Mouse (Mus musculus) hindbrain, embryonic 16.5 days (tissue): ENCODE results near the gene Zfp382. TPM values are rescaled to one million over a fixed set of nuclear protein-coding genes. Genes with fewer than 3 reads are reported as not detected.

Experiments used
- ATAC-seq: fragments of 200-750 bp; cut with Nextera tagmentation; 2 replicates; pipeline ENCODE4 v1.8.0; 2017; ENCODE audit warnings: moderate TSS enrichment, moderate library complexity
- H3K27ac ChIP-seq: fragments of 300-500 bp; sonication (generic); 2 replicates; pipeline ENCODE4 v1.5.1; 2014; ENCODE audit warnings: low read depth, mild to moderate bottlenecking, control low read depth, low read length, moderate library complexity
- H3K27me3 ChIP-seq: fragments of 300-500 bp; sonication (generic); replicated peaks from 2 replicates; pipeline ENCODE4 v1.6.1; 2014; ENCODE audit warnings: low read length; ENCODE audit not compliant: control insufficient read depth, insufficient read depth
- H3K36me3 ChIP-seq: fragments of 300-500 bp; sonication (generic); 2 replicates; pipeline ENCODE4 v1.6.1; 2014; ENCODE audit warnings: mild to moderate bottlenecking, low read length, moderate library complexity, mixed read lengths; ENCODE audit not compliant: control insufficient read depth, insufficient read depth
- H3K4me1 ChIP-seq: fragments of 300-500 bp; sonication (generic); 2 replicates; pipeline ENCODE4 v1.6.1; 2014; ENCODE audit warnings: low read depth, low read length; ENCODE audit not compliant: control insufficient read depth, insufficient read depth
- H3K4me2 ChIP-seq: fragments of 300-500 bp; sonication (generic); 2 replicates; pipeline ENCODE4 v1.6.1; 2014; ENCODE audit warnings: mild to moderate bottlenecking, low read length, control low read depth, moderate library complexity
- H3K4me3 ChIP-seq: fragments of 300-500 bp; sonication (generic); 2 replicates; pipeline ENCODE4 v1.5.1; 2014; ENCODE audit warnings: mild to moderate bottlenecking, low read length, control low read depth, moderate library complexity
- H3K9ac ChIP-seq: fragments of 300-500 bp; sonication (generic); 2 replicates; pipeline ENCODE4 v1.6.1; 2014; ENCODE audit warnings: low read depth, mild to moderate bottlenecking, control low read depth, low read length, moderate library complexity
- H3K9me3 ChIP-seq: fragments of 300-500 bp; sonication (generic); 2 replicates; pipeline ENCODE4 v1.6.1; 2014; ENCODE audit warnings: mild to moderate bottlenecking, low read length, moderate library complexity; ENCODE audit not compliant: control insufficient read depth
- WGBS: fragments of 180-500 bp; shearing (Covaris S2); extraction: QIAGEN DNeasy Blood & Tissue Kit; methylation state at CpG from one replicate; pipeline ENCODE4 v1.1.7; 2014; 5-methylcytosine and 5-hydroxymethylcytosine counted together
- polyA plus RNA-seq: library from polyadenylated mRNA; unstranded; fragments of >200 nt; fragmentation: Nextera tagmentation; extraction: Ambion mirVana; gene quantifications from 2 replicates; pipeline ENCODE4 v1.2.1, GENCODE M21; 2015

The Zfp382 gene
- polyA plus RNA-seq, 1 experiment from 2014 or later: 26.9 TPM

DNA sequence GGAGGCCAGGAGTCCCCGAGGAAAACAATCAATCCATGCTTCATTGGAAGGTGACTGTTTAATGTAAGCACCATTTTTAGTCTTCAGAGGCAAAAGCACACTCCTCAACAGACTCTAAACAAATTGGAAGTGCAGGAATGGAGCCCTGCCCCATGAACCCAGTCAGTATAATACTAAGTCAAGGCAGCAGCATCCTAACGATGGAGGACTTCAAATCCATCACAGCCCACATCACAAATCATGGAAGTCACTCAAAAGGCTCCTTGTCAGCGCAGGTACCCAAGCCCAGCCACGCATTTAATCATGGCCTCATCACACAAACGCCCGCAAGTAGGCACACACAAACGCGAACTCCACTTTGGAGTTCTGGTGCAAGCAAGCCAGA is 21.4 kb downstream of the Zfp382 start:
- Histone ChIP-seq H3K27me3 (no peaks in the 10 kb centered on the region), H3K27ac (peak overlapping the region; percentile 85), H3K9ac (peak overlapping the region; percentile 78), H3K4me3 (peak overlapping the region; percentile 69), H3K36me3 (no peaks in the 10 kb centered on the region), H3K9me3 (no peaks in the 10 kb centered on the region), H3K4me2 (peak overlapping the region; percentile 71), H3K4me1 (peaks cover 2% of the 10 kb centered on the region; the same call in 1 of the 2 replicates)
- peak; percentile 45; the same call in 1 of the 2 replicates for ATAC-seq
- 15% methylated on average over 8 of the region's 8 CpGs for WGBS

DNA sequence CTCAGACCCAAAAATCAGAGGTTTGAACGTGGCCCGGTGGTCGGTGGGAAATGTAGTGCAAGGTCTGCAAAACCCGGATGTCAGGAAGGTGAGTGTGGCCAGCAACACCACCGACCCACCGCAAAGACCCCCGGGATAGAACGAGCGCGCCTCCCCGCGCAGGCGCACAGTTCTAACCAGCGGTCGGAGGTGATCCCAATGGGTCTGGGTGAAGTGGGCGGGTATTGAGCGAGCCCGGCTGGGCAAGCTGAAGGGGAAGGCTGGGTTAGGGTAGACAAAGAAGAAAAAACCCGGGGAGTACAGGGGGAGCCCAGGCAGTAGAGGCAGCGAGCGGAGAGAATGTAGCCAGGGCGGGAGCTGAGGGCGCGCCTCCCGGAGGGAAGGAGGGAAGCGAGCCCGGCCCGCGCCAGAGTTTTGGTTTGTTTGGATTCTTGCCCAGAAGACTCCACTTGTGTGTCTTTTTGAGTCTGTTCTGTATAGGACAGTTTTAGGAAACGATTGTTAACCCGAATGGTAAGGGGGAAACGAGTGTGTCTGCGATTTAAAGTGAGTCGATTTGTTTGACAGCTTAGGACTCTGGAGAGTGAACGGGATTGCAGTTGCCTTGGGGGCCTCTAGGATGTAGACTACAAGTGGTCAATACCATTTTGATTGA is 21.9 kb downstream of the Zfp382 start:
- Histone ChIP-seq H3K4me2 (peak overlapping the region; percentile 71), H3K4me1 (peaks cover 2% of the 10 kb centered on the region; the same call in 1 of the 2 replicates), H3K4me3 (peak overlapping the region; percentile 69), H3K27me3 (no peaks in the 10 kb centered on the region), H3K9ac (peak overlapping the region; percentile 78), H3K27ac (peak overlapping the region; percentile 85), H3K36me3 (no peaks in the 10 kb centered on the region), H3K9me3 (no peaks in the 10 kb centered on the region)
- WGBS: 1% methylated on average over 35 of the region's 35 CpGs
- peak; percentile 98 for ATAC-seq

GRCm38 (mm10) chr7:30147011-30147410 is 25.3 kb downstream of the Zfp382 start:
- H3K36me3 ChIP-seq: peaks cover 10% of the 10 kb centered on the region
- no peak overlapping the region for H3K4me2 ChIP-seq
- no peak overlapping the region for H3K9ac ChIP-seq
- H3K4me3 ChIP-seq: no peak overlapping the region
- peaks cover 15% of the 10 kb centered on the region for H3K9me3 ChIP-seq
- H3K27me3 ChIP-seq: no peaks in the 10 kb centered on the region
- H3K27ac ChIP-seq: no peak overlapping the region
- ATAC-seq: no peak
- WGBS: 95% methylated on average over 5 of the region's 5 CpGs
- peaks cover 2% of the 10 kb centered on the region; the same call in 1 of the 2 replicates for H3K4me1 ChIP-seq

- no peak overlapping the region for H3K9ac ChIP-seq
- no peaks in the 10 kb centered on the region for H3K4me1 ChIP-seq
- no peak overlapping the region for H3K27ac ChIP-seq
- no peak overlapping the region for H3K4me3 ChIP-seq
- no peak overlapping the region for H3K4me2 ChIP-seq
- peaks cover 41% of the 10 kb centered on the region for H3K36me3 ChIP-seq
- no peaks in the 10 kb centered on the region for H3K27me3 ChIP-seq
- 95% methylated on average over 1 of the region's 1 CpGs for WGBS
- ATAC-seq: no peak
- peaks cover 44% of the 10 kb centered on the region for H3K9me3 ChIP-seq
Measured at GRCm38 (mm10) chr7:30154040-30154439, 32.3 kb downstream of the Zfp382 start.

DNA sequence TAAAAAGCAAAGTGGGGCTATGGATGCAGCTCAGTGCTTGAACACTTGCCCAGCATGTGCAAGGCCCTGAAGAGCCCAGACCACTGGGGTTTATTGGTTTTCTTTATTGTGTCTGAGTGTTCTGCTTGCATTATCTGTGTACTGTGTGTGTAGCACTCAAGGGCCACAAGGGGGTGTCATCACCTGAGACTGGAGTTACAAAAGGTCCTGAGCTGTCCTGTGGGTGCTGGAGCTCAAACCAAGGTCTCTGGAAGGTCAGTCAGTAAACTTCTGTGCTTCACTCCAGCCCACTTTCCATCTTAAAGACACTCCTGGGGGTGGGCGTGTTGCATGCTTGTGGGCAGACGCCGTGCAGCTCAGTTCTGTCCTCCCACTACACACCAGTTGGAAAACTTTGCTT is 33.8 kb downstream of the Zfp382 start:
- Histone ChIP-seq H3K36me3 (peaks cover 49% of the 10 kb centered on the region), H3K4me2 (no peak overlapping the region), H3K9ac (no peak overlapping the region), H3K9me3 (peaks cover 47% of the 10 kb centered on the region), H3K4me1 (no peaks in the 10 kb centered on the region), H3K27me3 (no peaks in the 10 kb centered on the region), H3K4me3 (no peak overlapping the region), H3K27ac (no peak overlapping the region)
- no peak for ATAC-seq
- 91% methylated on average over 3 of the region's 3 CpGs for WGBS

DNA sequence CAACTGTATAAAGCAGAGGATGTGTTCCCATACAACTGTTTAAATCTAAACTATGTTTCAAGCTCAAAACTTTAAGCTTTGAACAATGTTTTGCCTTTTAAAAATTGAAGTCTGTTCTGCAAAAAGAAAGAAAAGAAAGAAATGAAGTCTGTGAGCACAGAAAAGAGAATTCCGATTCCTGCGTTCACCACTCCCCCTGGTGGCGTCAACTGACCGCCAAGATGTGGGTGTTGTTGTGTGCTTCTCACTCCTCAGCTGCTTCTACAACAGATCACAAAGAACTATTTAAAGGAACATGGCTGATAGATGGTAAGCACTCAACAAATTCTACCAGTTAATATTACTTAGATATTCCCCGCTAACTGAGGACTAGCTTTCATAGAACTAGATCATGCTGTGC is 41.4 kb downstream of the Zfp382 start:
- Histone ChIP-seq H3K4me3 (no peak overlapping the region), H3K9ac (no peak overlapping the region), H3K9me3 (peaks cover 36% of the 10 kb centered on the region), H3K27me3 (no peaks in the 10 kb centered on the region), H3K36me3 (peaks cover 66% of the 10 kb centered on the region), H3K4me1 (peaks cover 4% of the 10 kb centered on the region), H3K4me2 (no peak overlapping the region), H3K27ac (no peak overlapping the region)
- ATAC-seq: no peak
- WGBS: 99% methylated on average over 5 of the region's 5 CpGs

DNA sequence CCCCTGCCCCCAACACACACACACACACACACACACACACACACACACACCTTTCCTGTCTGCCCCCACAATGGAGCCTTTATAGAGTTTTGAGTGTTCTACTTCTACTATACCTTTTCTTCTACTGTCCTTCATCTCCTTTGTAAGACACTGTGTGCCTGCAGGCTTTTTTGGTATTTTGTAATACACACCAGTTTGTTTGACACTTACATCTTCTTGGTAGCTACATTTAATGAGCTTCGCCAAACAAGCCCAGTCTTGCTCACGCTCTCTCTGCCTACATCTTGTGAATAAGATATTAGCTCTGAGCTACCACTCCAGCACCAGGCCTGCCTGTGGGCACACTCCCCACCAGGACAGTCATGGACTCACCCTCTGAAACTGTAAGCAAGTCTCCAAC is 43.0 kb downstream of the Zfp382 start:
- no peak overlapping the region for H3K27ac ChIP-seq
- H3K4me3 ChIP-seq: no peak overlapping the region
- H3K4me1 ChIP-seq: peaks cover 8% of the 10 kb centered on the region
- no peak overlapping the region for H3K9ac ChIP-seq
- H3K36me3 ChIP-seq: peaks cover 50% of the 10 kb centered on the region
- H3K27me3 ChIP-seq: no peaks in the 10 kb centered on the region
- WGBS: 95% methylated on average over 2 of the region's 2 CpGs
- no peak overlapping the region for H3K4me2 ChIP-seq
- ATAC-seq: no peak
- peaks cover 30% of the 10 kb centered on the region for H3K9me3 ChIP-seq

DNA sequence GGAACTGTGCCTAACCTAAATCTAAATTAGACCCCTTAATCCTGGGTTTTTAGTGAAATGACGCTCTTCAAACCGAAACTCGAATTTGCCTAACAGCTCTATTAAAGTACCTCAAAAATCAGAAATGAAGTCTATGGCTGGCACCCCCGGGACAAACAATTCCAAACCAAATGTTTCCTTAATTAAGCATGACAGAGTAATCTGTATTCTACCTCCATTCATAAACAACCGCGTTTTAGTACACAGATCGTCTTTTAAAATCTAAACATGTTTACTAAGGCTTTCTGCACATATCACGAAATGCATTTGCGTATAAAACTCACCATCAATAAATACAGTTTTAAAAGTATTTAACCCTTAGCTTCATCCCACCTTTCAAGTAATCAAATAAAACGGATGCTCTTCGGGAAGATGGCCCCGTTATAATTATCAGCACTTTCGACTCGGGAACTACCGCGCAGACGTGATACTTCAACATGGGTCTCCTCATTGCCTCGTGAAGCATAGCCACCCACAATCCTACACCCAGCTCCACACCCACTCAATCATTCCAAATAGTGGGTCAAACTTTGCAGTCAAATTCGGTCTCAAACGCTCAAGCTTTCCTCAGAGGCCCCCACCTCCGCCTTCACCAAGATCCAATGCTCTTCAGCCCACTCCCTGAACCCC is 47.3 kb downstream of the Zfp382 start:
- peaks cover 15% of the 10 kb centered on the region for H3K4me1 ChIP-seq
- no peak for ATAC-seq
- H3K4me2 ChIP-seq: peak overlapping the region; percentile 50
- 2% methylated on average over 21 of the region's 21 CpGs for WGBS
- peak overlapping the region; percentile 52 for H3K4me3 ChIP-seq
- peaks cover 10% of the 10 kb centered on the region for H3K36me3 ChIP-seq
- peak overlapping the region; percentile 95 for H3K27ac ChIP-seq
- peak overlapping the region; percentile 79 for H3K9ac ChIP-seq
- no peaks in the 10 kb centered on the region for H3K27me3 ChIP-seq
- H3K9me3 ChIP-seq: peaks cover under 1% of the 10 kb centered on the region

DNA sequence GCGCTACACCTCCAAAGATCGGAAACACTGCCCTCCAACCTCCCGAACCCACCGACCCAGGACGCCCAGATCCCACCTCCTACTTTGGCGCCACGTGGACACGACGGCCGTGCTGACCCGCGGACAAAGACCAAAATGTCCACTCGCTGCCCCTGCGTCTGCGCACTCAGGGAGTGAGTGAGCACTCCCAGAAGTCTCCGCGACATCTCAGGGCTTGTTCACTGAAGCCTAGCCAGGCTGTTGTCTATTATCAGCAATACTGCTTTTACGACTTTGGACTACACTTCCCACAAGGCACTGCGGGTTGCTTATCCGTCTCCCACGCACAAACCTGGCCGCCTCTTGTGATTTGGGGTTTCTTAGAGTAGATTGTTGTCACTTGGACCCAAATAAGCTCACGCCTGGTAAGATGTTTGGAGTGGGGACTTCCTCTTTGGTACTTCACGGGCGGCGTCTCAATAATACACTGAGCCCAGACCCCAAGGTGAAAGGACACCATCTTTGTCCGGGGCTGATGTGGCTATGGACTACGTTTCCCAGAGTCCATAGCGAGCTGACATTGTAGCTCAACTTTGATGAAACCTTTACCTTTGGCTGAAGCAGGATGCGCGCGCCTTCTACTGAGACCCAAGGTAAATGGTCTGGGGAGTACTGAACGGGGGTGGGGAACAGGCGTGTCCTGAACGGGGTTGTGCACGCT is 48.0 kb downstream of the Zfp382 start, which contains the start of gene Zfp146:
Zfp146 (minus strand) TSS at position 168 of the 700 bp plus-strand sequence.
- Histone ChIP-seq H3K9ac (peak within 1 kb of the TSS; percentile 79), H3K36me3 (peaks cover 9% of the 10 kb centered on the region), H3K4me2 (peak within 1 kb of the TSS; percentile 79), H3K4me3 (peak within 1 kb of the TSS; percentile 52), H3K9me3 (no peaks in the 10 kb centered on the region; the same call in 1 of the 2 replicates), H3K4me1 (peaks cover 15% of the 10 kb centered on the region), H3K27me3 (no peaks in the 10 kb centered on the region), H3K27ac (peak within 1 kb of the TSS; percentile 95)
- WGBS: under 1% methylated on average over 36 of the region's 36 CpGs
- ATAC-seq: peak; percentile 97
